Mouse (Mus musculus) embryo, embryonic 11.5 days (tissue): ENCODE measurements around the gene Zfp119b.
"Not testable (repeated sequence)": the region's sequence is repeated elsewhere in the genome, so short reads cannot be mapped to it uniquely, and the experiment has no call there.

Experiments used
- DNase-seq: peaks from one replicate; pipeline ENCODE4 v3.0.0-alpha.2; 2012; ENCODE audit warnings: low read depth, low spot score

The Zfp119b gene

GRCm38 (mm10) chr17:55957726-55958583 lies 8.7 kb upstream of the Zfp119b start:
- no peak for DNase-seq

DNA sequence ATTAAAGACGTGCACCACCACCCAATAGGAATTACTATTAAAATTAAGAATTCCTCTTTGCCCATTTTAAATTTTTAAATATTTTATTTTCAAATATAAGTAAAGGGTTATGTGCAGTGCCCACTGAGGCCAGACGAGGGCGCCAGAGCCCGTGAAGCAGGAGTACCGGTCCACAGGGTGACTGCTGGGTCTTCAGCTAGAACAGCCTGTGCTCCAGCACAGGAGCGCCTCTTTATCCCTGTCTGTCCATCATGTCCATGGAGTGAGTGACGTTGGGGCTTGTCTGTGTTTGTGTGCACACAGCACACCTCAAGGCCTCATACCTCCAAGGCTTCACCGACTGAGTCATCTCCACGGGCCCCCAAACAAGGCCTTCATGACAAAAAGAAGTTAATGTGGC lies 7.9 kb upstream of the Zfp119b start:
- DNase-seq: no peak

GRCm38 (mm10) chr17:55956591-55956990 lies 7.3 kb upstream of the Zfp119b start:
- no peak for DNase-seq

DNA sequence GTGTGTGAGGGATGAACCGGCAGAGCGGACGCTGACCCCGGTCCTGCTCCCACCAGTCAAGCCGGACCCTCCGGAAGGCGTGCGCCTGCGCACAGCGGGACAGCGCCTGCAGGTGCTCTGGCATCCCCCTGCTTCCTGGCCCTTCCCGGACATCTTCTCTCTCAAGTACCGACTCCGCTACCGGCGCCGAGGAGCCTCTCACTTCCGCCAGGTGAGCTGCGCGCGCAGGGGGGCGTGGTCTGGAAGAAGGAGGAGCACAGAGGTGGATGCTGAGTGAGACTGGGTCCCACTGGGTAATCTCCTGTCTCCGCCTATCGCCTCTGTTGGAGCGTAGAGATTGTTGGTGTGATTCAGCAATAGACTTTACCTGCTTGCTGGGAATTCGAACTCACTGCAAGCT lies 6.8 kb upstream of the Zfp119b start:
- no peak for DNase-seq

DNA sequence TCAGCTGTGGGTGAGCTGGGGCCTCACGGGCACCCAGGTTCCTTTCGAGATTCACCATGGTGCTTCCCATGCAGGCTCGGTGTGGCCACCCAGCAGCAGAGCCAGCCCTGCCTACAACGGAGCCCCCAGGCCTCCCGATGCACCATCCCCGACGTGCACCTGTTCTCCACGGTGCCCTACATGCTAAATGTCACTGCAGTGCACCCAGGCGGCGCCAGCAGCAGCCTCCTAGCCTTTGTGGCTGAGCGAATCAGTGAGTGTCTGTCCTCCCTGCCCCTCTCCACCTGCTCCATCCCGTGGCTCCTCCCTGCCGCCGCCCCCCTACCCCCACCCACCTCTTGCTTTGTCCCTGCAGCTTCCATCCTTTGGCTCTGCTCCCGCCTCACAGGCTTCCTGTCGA lies 4.9 kb upstream of the Zfp119b start:
- DNase-seq: no peak

GRCm38 (mm10) chr17:55953751-55954150 lies 4.5 kb upstream of the Zfp119b start:
- DNase-seq: no peak

DNA sequence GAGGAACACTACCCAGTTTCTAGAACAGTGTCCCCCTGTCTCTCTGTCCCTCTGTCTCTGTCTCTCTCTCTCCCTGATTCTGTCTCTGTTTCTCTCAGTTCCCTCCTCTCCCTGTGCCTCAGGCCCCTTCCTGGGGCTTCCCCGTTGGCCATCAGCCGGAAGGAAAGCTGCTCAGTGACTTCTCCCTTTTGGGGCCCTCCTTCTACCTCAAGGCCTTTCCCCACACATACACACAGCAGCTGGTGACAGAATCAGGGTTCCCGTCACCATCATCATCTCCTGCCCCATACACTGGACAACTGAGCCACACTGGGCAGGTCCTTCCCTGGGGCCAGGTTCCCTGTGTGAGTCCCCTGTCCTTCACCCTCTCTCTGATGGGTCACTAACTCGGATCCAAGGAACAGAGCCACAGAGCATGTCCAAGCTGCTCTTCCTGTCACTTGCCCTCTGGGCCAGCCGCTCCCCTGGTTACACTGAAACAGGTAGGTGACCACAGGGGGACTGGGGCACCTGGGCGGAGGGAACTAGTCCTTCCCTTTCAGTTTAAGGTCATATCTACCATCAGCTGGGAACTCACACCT lies 3.2 kb upstream of the Zfp119b start, which contains the start of gene Ebi3:
TSS of gene Ebi3 (plus strand) at position 194 of the 581 bp plus-strand sequence.
- no peak for DNase-seq

GRCm38 (mm10) chr17:55952041-55952440 lies 2.7 kb upstream of the Zfp119b start:
- DNase-seq: no peak

DNA sequence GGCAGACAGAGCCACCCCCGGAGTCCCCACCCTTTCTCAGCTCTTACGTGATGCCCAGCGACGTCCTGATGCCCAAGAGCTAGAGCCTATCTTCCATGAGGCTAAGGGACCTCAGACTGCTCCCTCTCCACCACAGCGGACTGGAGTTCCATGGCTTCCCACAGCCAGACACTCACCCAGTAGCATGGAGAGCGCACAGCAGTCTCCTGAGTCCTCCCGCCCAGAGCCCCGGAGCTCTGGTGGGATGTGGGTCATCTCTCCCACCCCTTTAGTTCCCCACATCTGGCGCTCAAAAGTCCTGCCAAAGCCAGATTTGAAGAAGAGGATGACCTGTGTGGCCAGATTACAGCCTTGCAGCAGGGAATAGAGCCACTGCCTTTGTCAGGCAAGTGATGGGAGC lies 1.3 kb upstream of the Zfp119b start:
- no peak for DNase-seq

DNA sequence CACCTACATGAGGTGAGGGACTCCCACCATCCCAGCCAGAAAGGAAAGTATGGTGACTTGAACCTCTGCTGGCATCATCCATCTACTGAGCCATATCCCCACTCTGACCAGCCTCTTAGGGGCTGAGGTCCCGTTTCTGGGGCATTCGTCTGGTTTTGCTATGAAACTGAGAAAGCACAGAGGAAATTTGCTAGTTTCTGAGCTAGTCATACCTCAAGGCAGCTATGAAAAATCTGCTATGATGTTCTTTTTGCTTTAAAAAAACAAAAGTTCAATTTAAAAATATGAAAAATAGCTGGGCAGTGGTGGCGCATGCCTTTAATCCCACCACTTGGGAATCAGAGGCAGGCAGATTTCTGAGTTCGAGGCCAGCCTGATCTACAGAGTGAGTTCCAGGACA lies 653 bp downstream of the Zfp119b start:
- DNase-seq: no peak

- DNase-seq: no peak
Observed at GRCm38 (mm10) chr17:55945696-55946095, 3.6 kb downstream of the Zfp119b start.

DNA sequence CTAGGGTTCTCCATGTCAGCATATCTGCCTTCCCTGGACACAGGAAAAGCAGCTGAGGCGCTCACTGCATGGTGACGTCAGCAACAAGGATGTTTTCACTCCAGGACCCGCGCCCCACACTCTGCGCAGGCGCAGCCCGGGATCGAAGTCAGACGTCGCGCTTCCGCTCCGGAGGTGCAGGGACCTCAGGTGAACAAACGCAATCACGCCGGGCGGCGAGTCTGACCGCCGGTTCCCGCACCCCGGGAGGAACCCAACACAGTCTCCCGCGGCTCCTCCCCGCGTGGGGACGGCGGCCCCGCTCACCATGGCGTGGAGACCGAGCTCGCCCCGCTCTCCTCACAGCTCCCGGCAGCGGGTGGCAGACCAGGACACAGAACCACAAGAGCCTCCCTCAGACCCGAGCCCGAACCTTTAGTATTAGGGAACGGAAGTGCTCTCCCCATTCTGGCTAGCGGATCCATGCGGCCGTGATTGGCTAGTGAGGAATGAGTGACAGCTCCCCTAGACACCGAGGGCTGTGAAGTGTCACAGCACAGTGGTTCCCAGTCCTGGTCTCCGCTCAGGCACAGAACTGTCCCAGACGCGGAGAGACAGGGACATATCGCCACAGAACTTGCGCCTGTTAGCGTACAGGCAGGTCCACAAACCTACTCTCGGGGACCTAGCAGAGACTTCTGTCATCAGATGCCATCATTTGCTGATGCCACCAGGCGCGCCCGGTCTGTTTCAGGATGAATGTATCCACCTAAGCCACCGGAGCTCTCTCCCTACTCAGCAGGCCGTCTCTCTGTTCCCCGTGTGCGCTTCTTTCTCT lies 4.2 kb downstream of the Zfp119b start:
- not testable (repeated sequence) for DNase-seq

GRCm38 (mm10) chr17:55944387-55944865 lies 4.9 kb downstream of the Zfp119b start:
- DNase-seq: not testable (repeated sequence)

DNA sequence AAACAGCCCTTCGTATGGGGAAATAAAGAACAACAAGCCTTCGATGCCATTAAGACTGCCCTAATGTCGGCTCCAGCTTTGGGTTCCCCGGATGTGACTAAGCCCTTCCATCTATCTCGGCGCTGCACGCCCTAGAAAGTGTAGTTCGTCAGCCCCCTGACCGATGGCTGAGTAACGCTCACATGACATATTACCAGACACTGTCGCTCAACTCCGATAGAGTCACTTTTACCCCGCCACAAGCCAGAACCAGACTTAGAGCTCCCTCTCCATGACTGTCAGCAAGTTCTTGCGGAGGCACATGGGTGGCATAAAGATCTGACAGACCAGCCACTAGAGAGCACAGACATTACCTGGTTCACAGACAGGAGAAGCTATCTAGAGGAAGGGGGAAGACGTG lies 16.1 kb downstream of the Zfp119b start:
- no peak for DNase-seq

DNA sequence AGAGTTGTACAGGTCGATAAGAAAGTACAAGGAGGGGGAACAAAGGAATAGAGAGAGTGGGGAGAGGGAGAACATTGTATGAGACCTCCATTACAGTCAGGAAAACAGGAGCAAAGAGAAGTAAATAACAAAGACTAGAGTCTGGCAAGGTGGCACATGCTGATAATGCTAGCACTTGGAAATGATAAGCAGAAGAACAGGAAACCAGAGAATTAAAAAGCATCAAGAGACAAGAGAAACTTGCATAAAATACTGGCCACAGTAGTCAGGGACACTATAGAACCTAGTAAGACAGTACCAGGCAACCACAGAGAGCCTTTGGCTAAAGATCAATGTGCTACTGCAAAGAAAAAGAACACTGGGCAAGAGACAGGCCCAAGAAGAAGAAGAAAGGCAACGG lies 16.7 kb downstream of the Zfp119b start:
- DNase-seq: no peak

DNA sequence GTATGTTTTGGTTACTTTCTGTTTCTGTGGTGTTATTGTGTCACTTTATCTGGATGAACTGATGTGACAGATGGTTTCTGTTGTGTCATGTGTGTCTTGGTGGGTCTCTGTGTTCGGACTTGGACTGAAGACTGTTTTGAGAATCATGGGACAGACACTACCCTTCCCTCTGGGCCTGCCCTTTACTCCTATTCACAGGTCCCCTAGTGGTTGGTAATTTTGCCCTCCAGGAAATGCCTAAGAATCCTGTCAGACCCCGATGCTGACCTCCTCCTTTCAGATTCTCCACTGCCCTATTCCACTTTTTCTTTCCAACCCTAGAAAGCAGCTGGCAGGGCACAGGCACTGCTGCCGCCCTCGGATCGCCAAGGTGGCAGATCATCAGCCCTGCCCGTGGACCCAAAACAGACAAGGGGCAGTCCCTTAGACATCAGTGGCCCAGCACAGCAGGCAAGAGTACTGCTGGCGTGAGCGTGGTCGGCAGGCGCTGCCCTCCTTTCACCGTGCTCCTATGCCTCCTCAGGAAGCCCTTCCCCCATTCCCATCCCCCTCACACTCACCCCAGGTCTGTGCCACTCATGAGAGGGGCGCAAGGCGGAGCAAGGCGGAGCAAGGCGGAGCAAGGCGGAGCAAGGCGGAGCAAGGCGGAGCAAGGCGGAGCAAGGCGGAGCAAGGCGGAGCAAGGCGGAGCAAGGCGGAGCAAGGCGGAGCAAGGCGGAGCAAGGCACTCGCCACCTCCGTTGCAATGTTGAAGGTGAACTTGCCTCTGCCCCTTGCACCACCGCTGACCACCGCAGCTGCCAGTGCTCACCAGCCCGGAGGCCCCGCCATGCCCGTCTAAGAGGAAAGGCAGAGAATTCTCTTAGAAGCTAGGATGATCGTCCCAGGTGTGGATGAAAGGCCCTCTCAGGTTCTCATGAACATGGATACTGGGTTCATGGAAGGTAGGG lies 17.5 kb downstream of the Zfp119b start:
- DNase-seq: peak; percentile 74

DNA sequence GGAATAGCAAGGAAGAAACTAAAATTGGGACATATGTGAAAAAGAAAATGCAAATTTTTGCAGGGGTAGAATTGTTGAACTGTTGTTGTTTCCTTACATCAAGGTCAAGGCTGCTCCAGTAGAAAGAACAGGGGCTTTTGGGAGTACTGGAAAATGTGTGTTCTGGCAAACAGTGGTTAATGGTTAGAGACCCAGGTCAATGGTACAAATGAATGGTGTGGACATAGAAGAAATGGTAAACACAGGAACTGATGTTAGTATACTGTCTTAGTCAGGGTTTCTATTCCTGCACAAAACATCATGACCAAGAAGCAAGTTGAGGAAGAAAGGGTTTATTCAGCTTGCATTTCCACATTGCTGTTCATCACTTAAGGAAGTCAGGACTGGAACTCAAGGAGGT lies 42.6 kb downstream of the Zfp119b start:
- DNase-seq: no peak

GRCm38 (mm10) chr17:55904131-55904530 lies 45.2 kb downstream of the Zfp119b start:
- no peak for DNase-seq

DNA sequence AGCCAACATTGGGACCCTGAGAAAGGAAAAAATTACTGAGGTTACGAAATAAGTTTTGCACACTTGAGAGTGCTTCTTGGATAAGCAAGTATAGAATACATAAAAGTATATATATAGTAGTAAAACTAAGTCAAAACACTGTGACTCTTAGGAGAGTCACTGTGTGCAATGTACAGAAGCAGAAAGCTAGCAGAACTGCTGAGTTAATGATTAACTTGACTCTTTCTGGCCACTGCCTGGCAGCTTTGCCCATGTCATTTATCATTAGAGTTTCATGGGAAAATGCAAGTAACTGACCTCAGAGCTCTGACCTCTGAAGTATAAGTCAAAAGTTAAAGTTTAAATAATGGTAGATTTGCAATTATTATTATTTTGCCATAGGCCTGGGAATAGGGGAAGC lies 45.6 kb downstream of the Zfp119b start:
- DNase-seq: no peak

DNA sequence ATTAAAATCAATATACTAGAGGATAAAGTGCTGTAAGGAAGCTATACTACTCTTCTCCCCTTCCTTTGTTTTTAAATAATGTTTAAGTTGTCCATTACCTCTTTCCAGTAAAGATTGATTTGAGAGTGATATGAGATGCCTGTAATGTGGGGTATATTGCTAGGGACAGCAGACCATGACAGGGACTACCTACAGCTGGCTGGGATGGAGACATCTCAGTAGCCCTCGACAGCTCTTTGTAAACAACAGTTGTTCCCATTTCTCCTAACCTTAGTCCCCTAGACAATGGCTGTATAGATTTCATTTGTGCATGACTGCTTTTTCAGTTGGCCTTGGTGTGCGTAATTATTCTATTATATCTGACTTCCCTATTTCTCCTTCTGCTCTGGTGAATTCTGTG lies 46.2 kb downstream of the Zfp119b start:
- no peak for DNase-seq

DNA sequence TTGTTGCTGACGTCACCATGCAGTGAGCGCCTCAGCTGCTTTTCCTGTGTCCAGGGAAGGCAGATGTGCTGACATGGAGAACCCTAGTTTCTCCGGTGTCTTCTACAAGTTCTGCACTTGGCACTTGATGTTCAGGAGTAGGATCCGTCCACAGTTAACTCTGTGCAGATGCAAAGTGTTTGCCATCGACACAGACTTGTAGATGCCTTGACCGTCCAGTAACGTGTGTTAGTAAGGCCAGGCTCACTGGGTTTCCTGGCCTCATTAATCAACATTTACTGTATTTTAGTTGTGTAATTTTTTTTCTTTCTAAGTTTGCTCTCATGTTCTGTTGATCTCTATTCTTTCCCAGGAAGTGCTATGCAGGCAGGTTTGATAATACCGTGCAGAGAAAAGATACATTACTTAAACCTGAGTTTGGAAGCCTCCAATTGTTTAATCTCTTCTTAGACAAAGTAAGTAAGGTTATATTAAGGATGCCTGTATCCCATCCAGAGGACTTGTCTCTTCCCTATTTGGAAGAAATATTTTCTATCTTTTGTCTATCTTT lies 56.8 kb downstream of the Zfp119b start:
- not testable (repeated sequence) for DNase-seq
